Mouse (Mus musculus) kidney, embryonic 15.5 days (tissue): ENCODE measurements around the gene Dad1. TPM values are rescaled to one million over a fixed set of nuclear protein-coding genes. Genes with fewer than 3 reads are reported as not detected.

Experiments
- ATAC-seq: fragments of 200-750 bp; cut with Nextera tagmentation; replicated peaks from 2 replicates; pipeline ENCODE4 v1.8.0; 2017; ENCODE audit warnings: moderate TSS enrichment; ENCODE audit not compliant: low FRiP score
- H3K27ac ChIP-seq: fragments of 300-500 bp; sonication (generic); 2 replicates; pipeline ENCODE4 v1.5.1; 2015; ENCODE audit warnings: mild to moderate bottlenecking, inconsistent platforms
- H3K27me3 ChIP-seq: fragments of 300-500 bp; sonication (generic); 2 replicates; pipeline ENCODE4 v1.6.1; 2015; ENCODE audit warnings: inconsistent platforms
- H3K36me3 ChIP-seq: fragments of 300-500 bp; sonication (generic); 2 replicates; pipeline ENCODE4 v1.6.1; 2015; ENCODE audit warnings: inconsistent platforms
- H3K4me1 ChIP-seq: fragments of 300-500 bp; sonication (generic); 2 replicates; pipeline ENCODE4 v1.6.1; 2015; ENCODE audit warnings: inconsistent platforms
- H3K4me2 ChIP-seq: fragments of 300-500 bp; sonication (generic); 2 replicates; pipeline ENCODE4 v1.6.1; 2015; ENCODE audit warnings: moderate library complexity, mild to moderate bottlenecking, inconsistent platforms
- H3K4me3 ChIP-seq: fragments of 300-500 bp; sonication (generic); replicated peaks from 2 replicates; pipeline ENCODE4 v1.5.1; 2015; ENCODE audit warnings: mild to moderate bottlenecking, inconsistent platforms
- H3K9ac ChIP-seq: fragments of 300-500 bp; sonication (generic); 2 replicates; pipeline ENCODE4 v1.6.1; 2015; ENCODE audit warnings: mild to moderate bottlenecking, inconsistent platforms
- H3K9me3 ChIP-seq: fragments of 300-500 bp; sonication (generic); replicated peaks from 2 replicates; pipeline ENCODE4 v1.6.1; 2016; ENCODE audit warnings: inconsistent platforms
- WGBS: fragments of 180-500 bp; shearing (Covaris S2); methylation state at CpG from one replicate; pipeline ENCODE4 v1.1.7; 2015; ENCODE audit warnings: mixed read lengths; 5-methylcytosine and 5-hydroxymethylcytosine counted together
- polyA plus RNA-seq: library from polyadenylated mRNA; unstranded; fragments of >200 nt; fragmentation: Nextera tagmentation; extraction: Ambion mirVana; gene quantifications from 2 replicates; pipeline ENCODE4 v1.2.1, GENCODE M21; 2015

The Dad1 gene
- polyA plus RNA-seq, 1 experiment from 2014 or later, result 441 TPM

GRCm38 (mm10) chr14:54210401-54210800 is 43.5 kb downstream of the Dad1 start:
- H3K4me1 ChIP-seq, result peaks cover 47% of the 10 kb centered on the region
- no peak for ATAC-seq
- no peak overlapping the region for H3K9ac ChIP-seq
- WGBS, result 89% methylated on average over 2 of the region's 2 CpGs
- H3K27ac ChIP-seq, result no peak overlapping the region
- no peaks in the 10 kb centered on the region for H3K27me3 ChIP-seq
- no peak overlapping the region for H3K4me2 ChIP-seq
- H3K4me3 ChIP-seq, result no peak overlapping the region
- H3K9me3 ChIP-seq, result no peaks in the 10 kb centered on the region
- no peaks in the 10 kb centered on the region for H3K36me3 ChIP-seq

DNA sequence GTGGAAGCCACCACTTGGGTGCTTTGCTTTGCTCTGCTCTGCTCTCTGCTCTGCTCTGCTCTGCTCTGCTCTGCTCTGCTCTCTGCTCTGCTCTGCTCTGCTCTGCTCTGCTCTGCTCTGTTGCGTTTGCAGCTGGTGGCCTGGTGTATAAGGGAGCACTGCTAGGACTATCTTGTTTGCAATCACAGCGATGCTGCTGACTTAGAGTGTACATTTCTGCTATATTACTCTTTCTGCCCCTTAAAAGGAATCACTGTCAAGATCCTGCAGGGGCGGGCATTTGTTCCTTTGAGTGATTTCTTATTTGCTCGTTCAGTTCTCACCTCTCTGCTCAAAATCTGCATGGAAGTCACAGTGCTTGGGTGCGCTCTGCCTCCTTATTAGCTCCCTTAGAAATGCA is 44.0 kb downstream of the Dad1 start:
- Histone ChIP-seq H3K36me3 (no peaks in the 10 kb centered on the region), H3K4me1 (peaks cover 44% of the 10 kb centered on the region), H3K4me2 (no peak overlapping the region), H3K27me3 (no peaks in the 10 kb centered on the region), H3K27ac (no peak overlapping the region), H3K9me3 (no peaks in the 10 kb centered on the region), H3K9ac (no peak overlapping the region), H3K4me3 (no peak overlapping the region)
- 65% methylated on average over 5 of the region's 5 CpGs for WGBS
- no peak for ATAC-seq

GRCm38 (mm10) chr14:54208741-54209140 is 45.2 kb downstream of the Dad1 start:
- WGBS, result 84% methylated on average over 6 of the region's 6 CpGs
- Histone ChIP-seq H3K9me3 (no peaks in the 10 kb centered on the region), H3K4me3 (no peak overlapping the region), H3K27ac (no peak overlapping the region), H3K27me3 (no peaks in the 10 kb centered on the region), H3K4me1 (peaks cover 34% of the 10 kb centered on the region), H3K9ac (no peak overlapping the region), H3K4me2 (no peak overlapping the region), H3K36me3 (no peaks in the 10 kb centered on the region)
- ATAC-seq, result no peak

DNA sequence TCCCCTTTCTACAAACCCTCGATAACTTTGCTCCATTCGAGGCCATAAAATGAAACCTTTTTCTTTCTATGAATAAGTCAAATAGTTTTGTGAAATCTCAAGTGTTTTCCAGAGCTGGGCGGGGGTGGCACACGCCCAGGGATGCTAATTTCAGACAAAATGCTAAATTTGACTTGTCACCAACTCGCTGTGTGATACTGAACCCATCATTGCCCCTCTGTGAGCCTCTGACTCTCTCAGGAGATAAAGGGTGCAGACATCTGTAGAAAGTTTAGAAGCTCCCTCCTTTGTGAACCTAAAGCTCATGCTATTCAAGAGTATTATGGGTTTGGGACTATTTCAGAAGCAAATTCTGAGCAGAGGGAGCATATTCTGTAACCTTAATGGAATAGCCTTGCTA is 46.0 kb downstream of the Dad1 start:
- Histone ChIP-seq H3K4me1 (peaks cover 28% of the 10 kb centered on the region), H3K4me3 (no peak overlapping the region), H3K27me3 (no peaks in the 10 kb centered on the region), H3K4me2 (no peak overlapping the region), H3K9me3 (no peaks in the 10 kb centered on the region), H3K36me3 (no peaks in the 10 kb centered on the region), H3K9ac (no peak overlapping the region), H3K27ac (peak overlapping the region; percentile 67)
- no peak for ATAC-seq
- 75% methylated on average over 5 of the region's 5 CpGs for WGBS

- ATAC-seq, result no peak
- H3K27ac ChIP-seq, result peak overlapping the region; percentile 67
Measured at GRCm38 (mm10) chr14:54206750-54207550, 47.0 kb downstream of the Dad1 start.

GRCm38 (mm10) chr14:54206309-54206708 is 47.6 kb downstream of the Dad1 start:
- Histone ChIP-seq H3K4me1 (peaks cover 28% of the 10 kb centered on the region), H3K27ac (peak overlapping the region; percentile 10; the same call in 1 of the 2 replicates), H3K9ac (no peak overlapping the region), H3K9me3 (no peaks in the 10 kb centered on the region), H3K4me2 (no peak overlapping the region), H3K4me3 (no peak overlapping the region), H3K36me3 (no peaks in the 10 kb centered on the region), H3K27me3 (no peaks in the 10 kb centered on the region)
- 28% methylated on average over 5 of the region's 5 CpGs for WGBS
- no peak for ATAC-seq

More at GRCm38 (mm10) chr14:54206750-54207550, 47.0 kb downstream of the Dad1 start:
- Histone ChIP-seq H3K4me2 (no peak overlapping the region), H3K4me1 (peaks cover 28% of the 10 kb centered on the region), H3K36me3 (no peaks in the 10 kb centered on the region), H3K9ac (no peak overlapping the region), H3K27me3 (no peaks in the 10 kb centered on the region), H3K4me3 (no peak overlapping the region), H3K9me3 (no peaks in the 10 kb centered on the region)
- WGBS, result 35% methylated on average over 15 of the region's 15 CpGs

DNA sequence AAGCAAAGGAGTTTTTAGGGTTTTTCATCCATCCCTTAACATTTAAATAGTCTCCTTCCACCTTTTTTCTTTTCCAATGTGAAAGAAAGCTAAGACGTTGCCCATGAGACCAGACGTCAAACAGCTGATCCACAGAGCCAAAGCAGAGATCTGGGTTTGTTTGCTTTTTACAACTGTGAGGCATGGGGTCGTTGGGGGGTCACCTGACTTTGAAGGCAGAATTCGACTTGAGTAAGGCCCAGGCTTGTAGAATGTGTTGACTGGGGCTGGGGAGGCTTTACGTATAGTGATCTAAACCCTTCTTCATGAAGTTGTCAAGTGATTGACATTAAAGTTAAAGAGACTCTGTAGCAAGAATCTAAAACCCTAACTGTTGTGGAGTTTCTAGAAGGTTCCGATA is 48.0 kb downstream of the Dad1 start:
- 43% methylated on average over 6 of the region's 6 CpGs for WGBS
- Histone ChIP-seq H3K4me1 (peaks cover 28% of the 10 kb centered on the region), H3K4me2 (no peak overlapping the region), H3K9ac (no peak overlapping the region), H3K4me3 (no peak overlapping the region), H3K27ac (peak overlapping the region; percentile 10; the same call in 1 of the 2 replicates), H3K27me3 (no peaks in the 10 kb centered on the region), H3K36me3 (no peaks in the 10 kb centered on the region), H3K9me3 (no peaks in the 10 kb centered on the region)
- ATAC-seq, result no peak

GRCm38 (mm10) chr14:54204786-54205185 is 49.1 kb downstream of the Dad1 start:
- 77% methylated on average over 4 of the region's 4 CpGs for WGBS

DNA sequence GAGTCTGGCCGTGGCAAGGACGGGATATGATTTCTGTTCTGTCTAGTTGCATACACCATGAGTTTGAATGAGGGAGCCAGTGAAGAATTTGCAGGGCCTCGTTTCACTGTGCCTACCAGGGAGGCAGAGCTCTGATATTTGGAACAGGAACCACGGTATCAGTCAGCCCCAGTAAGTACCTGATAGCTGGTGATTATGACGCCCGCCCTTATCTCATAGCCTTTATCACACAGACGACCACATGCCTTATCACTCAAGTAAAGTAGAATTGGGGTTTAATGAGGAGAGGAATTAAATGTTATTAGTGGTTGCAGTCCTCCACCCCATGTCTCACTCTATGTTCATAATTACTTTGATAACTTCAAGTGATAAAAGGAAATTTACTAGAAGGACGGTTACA is 49.6 kb downstream of the Dad1 start:
- Histone ChIP-seq H3K4me3 (no peak overlapping the region), H3K27me3 (no peaks in the 10 kb centered on the region), H3K36me3 (no peaks in the 10 kb centered on the region), H3K9ac (no peak overlapping the region), H3K4me1 (peaks cover 28% of the 10 kb centered on the region), H3K4me2 (no peak overlapping the region), H3K27ac (no peak overlapping the region), H3K9me3 (no peaks in the 10 kb centered on the region)
- no peak for ATAC-seq
- 73% methylated on average over 8 of the region's 8 CpGs for WGBS

More at GRCm38 (mm10) chr14:54204786-54205185, 49.1 kb downstream of the Dad1 start:
- Histone ChIP-seq H3K36me3 (no peaks in the 10 kb centered on the region), H3K9ac (no peak overlapping the region), H3K27me3 (no peaks in the 10 kb centered on the region), H3K27ac (no peak overlapping the region), H3K4me3 (no peak overlapping the region), H3K4me2 (no peak overlapping the region), H3K4me1 (peaks cover 28% of the 10 kb centered on the region), H3K9me3 (no peaks in the 10 kb centered on the region)
- ATAC-seq, result no peak

DNA sequence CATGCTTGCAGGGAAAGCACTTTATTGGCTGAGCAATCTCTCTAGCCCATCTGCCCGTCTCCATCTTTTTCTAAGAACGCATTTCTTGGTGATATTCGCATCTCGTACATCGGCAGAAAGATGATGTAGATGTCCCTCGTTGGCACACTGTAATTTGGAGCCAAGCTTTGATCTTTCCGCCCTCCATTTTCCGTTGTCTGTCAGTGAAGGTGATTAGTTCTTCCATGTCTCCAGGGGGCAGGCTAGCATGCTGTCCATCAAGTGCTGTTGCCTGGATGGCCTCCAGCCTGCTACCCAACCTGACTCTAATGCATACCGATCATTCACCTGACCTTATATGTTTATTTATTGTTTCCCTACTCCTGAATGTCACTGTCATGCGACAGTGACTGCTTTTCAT is 50.1 kb downstream of the Dad1 start:
- WGBS, result 94% methylated on average over 10 of the region's 10 CpGs
- Histone ChIP-seq H3K27me3 (no peaks in the 10 kb centered on the region), H3K9me3 (no peaks in the 10 kb centered on the region), H3K27ac (no peak overlapping the region), H3K4me3 (no peak overlapping the region), H3K4me1 (peaks cover 27% of the 10 kb centered on the region), H3K4me2 (no peak overlapping the region), H3K9ac (no peak overlapping the region), H3K36me3 (no peaks in the 10 kb centered on the region)
- no peak for ATAC-seq

- no peak overlapping the region for H3K4me3 ChIP-seq
- ATAC-seq, result no peak
- no peaks in the 10 kb centered on the region for H3K9me3 ChIP-seq
- H3K27ac ChIP-seq, result no peak overlapping the region
- H3K27me3 ChIP-seq, result no peaks in the 10 kb centered on the region
- WGBS, result 91% methylated on average over 6 of the region's 6 CpGs
- H3K4me1 ChIP-seq, result peaks cover 26% of the 10 kb centered on the region
- no peaks in the 10 kb centered on the region for H3K36me3 ChIP-seq
- no peak overlapping the region for H3K4me2 ChIP-seq
- no peak overlapping the region for H3K9ac ChIP-seq
Measured at GRCm38 (mm10) chr14:54203207-54203606, 50.7 kb downstream of the Dad1 start.

DNA sequence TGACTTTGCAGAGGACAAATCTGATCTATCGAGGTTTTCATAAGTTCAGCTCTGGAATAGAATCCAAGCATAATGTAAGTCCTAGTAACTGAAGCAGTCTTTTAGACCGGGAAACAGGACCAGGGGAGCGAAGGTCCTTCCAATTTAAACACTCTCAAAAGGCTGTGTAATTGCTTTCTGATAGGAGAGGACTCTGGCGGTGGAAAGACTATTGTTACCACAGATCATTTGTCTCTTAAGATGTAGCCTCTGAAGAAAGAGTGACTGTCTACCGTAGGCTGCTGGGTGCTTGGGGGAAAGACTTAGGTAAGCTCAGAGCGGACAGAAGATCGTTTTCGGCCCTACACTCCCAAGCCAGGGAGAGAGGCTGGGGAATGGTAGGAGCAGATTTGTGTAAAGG is 53.5 kb downstream of the Dad1 start:
- ATAC-seq, result no peak
- Histone ChIP-seq H3K36me3 (no peaks in the 10 kb centered on the region), H3K9ac (no peak overlapping the region), H3K27ac (no peak overlapping the region), H3K4me1 (no peaks in the 10 kb centered on the region; the same call in 1 of the 2 replicates), H3K9me3 (no peaks in the 10 kb centered on the region), H3K4me2 (no peak overlapping the region), H3K4me3 (no peak overlapping the region), H3K27me3 (no peaks in the 10 kb centered on the region)
- 84% methylated on average over 8 of the region's 8 CpGs for WGBS

DNA sequence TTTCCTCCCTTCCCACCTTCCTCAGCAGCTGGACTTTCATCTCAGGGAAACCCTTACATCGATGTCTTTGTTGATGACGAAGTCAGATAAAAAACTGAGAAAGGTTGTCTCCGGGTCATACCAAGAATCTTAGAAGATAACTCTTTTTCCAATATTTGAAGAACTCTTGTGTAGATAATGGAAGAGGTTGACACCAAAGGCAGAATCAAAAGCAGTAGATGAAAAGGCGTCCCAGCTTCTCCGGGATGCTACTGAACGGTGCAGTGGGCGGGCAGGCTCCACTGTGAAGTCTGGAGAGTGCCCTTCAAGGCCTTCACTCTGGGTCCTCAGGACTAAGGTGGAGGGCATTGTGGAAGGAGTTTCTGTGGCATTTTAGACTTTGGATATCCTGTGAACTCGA is 54.2 kb downstream of the Dad1 start:
- no peak for ATAC-seq
- Histone ChIP-seq H3K9ac (no peak overlapping the region), H3K9me3 (no peaks in the 10 kb centered on the region), H3K27ac (no peak overlapping the region), H3K4me1 (peaks cover 4% of the 10 kb centered on the region; the same call in 1 of the 2 replicates), H3K4me3 (no peak overlapping the region), H3K36me3 (no peaks in the 10 kb centered on the region), H3K27me3 (no peaks in the 10 kb centered on the region), H3K4me2 (no peak overlapping the region)
- 91% methylated on average over 8 of the region's 8 CpGs for WGBS
